Mouse (Mus musculus): ENCODE measurements around the gene Kctd15. TPM values are rescaled to one million over a fixed set of nuclear protein-coding genes. Genes with fewer than 3 reads are reported as not detected.

The Kctd15 gene
- polyA plus RNA-seq, 1 experiment from 2014 or later, result 0.48 TPM

DNA sequence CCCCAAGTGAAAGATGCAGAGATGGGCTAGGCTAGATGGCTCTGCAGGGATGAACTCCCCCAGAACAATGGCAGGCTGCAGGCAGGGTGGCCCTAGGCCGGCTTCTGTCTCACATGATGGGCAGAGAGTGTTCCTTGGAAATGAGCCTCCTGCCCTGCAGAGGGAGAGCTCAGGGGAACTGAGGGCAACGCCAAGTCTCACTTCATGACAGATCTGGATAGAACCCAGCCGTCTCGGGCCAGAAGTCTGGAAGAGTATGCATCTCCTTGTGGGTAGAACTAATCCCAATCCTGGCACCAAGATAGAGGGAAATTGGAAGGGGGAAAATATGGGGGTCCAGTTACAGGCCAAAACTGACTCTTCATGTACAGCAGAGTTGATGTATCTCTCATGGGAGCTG, 36.5 kb upstream of the Kctd15 start:
- 71% methylated on average over 4 of the region's 4 CpGs for WGBS (ENCODE audit: insufficient replicate concordance)
- H3K27me3 ChIP-seq (ENCODE audit: control insufficient read depth, insufficient read depth, low read depth, low read length), result no peaks in the 10 kb centered on the region
- no peaks in the 10 kb centered on the region for H3K36me3 ChIP-seq (ENCODE audit: control insufficient read depth, insufficient read depth)
- ATAC-seq (ENCODE audit: low read depth), result no peak
- no peaks in the 10 kb centered on the region for H3K4me1 ChIP-seq (ENCODE audit: control insufficient read depth, low read depth, low read length)
- no peak overlapping the region for H3K27ac ChIP-seq (ENCODE audit: low read length)
- no peak overlapping the region for H3K4me2 ChIP-seq (ENCODE audit: low read depth, low read length)
- H3K9me3 ChIP-seq (replicated peaks; ENCODE audit: control insufficient read depth, low read length), result no peaks in the 10 kb centered on the region
- H3K4me3 ChIP-seq (ENCODE audit: low read depth, low read length), result no peak overlapping the region
- H3K9ac ChIP-seq (ENCODE audit: low read depth, low read length), result no peak overlapping the region

GRCm38 (mm10) chr7:34690111-34690510, 33.6 kb upstream of the Kctd15 start:
- no peak for ATAC-seq (ENCODE audit: low read depth)
- WGBS (ENCODE audit: insufficient replicate concordance), result 61% methylated on average over 13 of the region's 13 CpGs
- Histone ChIP-seq H3K9ac (ENCODE audit: low read depth, low read length) (no peak overlapping the region), H3K4me2 (ENCODE audit: low read depth, low read length) (no peak overlapping the region), H3K36me3 (ENCODE audit: control insufficient read depth, insufficient read depth) (no peaks in the 10 kb centered on the region), H3K4me3 (ENCODE audit: low read depth, low read length) (no peak overlapping the region), H3K4me1 (ENCODE audit: control insufficient read depth, low read depth, low read length) (no peaks in the 10 kb centered on the region), H3K27ac (ENCODE audit: low read length) (no peak overlapping the region), H3K27me3 (ENCODE audit: control insufficient read depth, insufficient read depth, low read depth, low read length) (no peaks in the 10 kb centered on the region), H3K9me3 (replicated peaks; ENCODE audit: control insufficient read depth, low read length) (no peaks in the 10 kb centered on the region)

- no peak for ATAC-seq (ENCODE audit: low read depth)
- Histone ChIP-seq H3K36me3 (ENCODE audit: control insufficient read depth, insufficient read depth) (no peaks in the 10 kb centered on the region), H3K4me3 (ENCODE audit: low read depth, low read length) (no peak overlapping the region), H3K27me3 (ENCODE audit: control insufficient read depth, insufficient read depth, low read depth, low read length) (no peaks in the 10 kb centered on the region), H3K4me2 (ENCODE audit: low read depth, low read length) (no peak overlapping the region), H3K9ac (ENCODE audit: low read depth, low read length) (no peak overlapping the region), H3K9me3 (replicated peaks; ENCODE audit: control insufficient read depth, low read length) (no peaks in the 10 kb centered on the region), H3K27ac (ENCODE audit: low read length) (no peak overlapping the region), H3K4me1 (ENCODE audit: control insufficient read depth, low read depth, low read length) (no peaks in the 10 kb centered on the region)
- WGBS (ENCODE audit: insufficient replicate concordance), result 32% methylated on average over 6 of the region's 6 CpGs
These were observed 32.5 kb upstream of the Kctd15 start for GRCm38 (mm10) chr7:34689028-34689427.

DNA sequence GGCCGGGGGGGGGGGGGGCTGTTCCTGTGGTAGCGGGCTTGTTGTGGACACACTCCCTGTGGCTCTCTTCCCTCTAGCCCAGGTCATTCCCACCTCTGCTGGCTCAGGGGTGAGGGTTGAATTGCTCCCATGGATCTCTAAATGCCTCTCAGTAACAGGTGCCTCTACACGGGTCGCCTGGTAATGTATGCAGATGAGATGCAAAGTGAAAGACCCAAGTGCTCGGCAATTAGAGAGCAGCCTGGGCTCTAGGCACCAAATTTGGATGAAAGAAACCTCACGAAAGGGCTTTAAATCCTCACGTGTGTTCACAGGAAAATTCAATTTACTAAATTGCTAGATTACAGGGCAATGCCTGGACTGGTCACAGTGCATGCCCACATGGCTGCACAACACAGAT, 29.3 kb upstream of the Kctd15 start:
- Histone ChIP-seq H3K4me3 (ENCODE audit: low read depth, low read length) (no peak overlapping the region), H3K9ac (ENCODE audit: low read depth, low read length) (no peak overlapping the region), H3K27ac (ENCODE audit: low read length) (no peak overlapping the region), H3K4me1 (ENCODE audit: control insufficient read depth, low read depth, low read length) (no peaks in the 10 kb centered on the region), H3K36me3 (ENCODE audit: control insufficient read depth, insufficient read depth) (no peaks in the 10 kb centered on the region), H3K9me3 (replicated peaks; ENCODE audit: control insufficient read depth, low read length) (no peaks in the 10 kb centered on the region), H3K4me2 (ENCODE audit: low read depth, low read length) (no peak overlapping the region), H3K27me3 (ENCODE audit: control insufficient read depth, insufficient read depth, low read depth, low read length) (no peaks in the 10 kb centered on the region)
- WGBS (ENCODE audit: insufficient replicate concordance), result 27% methylated on average over 6 of the region's 7 CpGs
- ATAC-seq (ENCODE audit: low read depth), result no peak

DNA sequence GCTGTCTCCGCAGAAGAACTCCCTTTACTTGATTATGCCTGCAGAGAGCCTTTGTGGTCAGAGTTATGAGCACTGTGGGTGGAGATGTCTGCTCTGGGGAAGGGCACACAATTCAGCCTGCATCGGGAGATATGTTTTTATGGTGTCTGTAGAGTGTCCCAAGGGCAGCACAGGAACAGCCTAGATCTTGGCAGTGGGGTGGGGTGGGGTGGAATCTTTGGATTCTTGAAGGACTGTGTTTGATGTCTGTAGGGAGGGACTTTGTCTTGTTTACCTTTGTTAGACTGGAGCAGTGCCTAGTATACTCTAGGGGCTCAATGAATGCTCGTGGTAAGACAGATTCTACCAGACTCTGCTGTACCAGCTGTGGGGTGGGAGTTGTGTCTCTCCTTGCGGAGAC, 28.6 kb upstream of the Kctd15 start:
- Histone ChIP-seq H3K27me3 (ENCODE audit: control insufficient read depth, insufficient read depth, low read depth, low read length) (no peaks in the 10 kb centered on the region), H3K4me3 (ENCODE audit: low read depth, low read length) (no peak overlapping the region), H3K27ac (ENCODE audit: low read length) (no peak overlapping the region), H3K4me1 (ENCODE audit: control insufficient read depth, low read depth, low read length) (no peaks in the 10 kb centered on the region), H3K9me3 (replicated peaks; ENCODE audit: control insufficient read depth, low read length) (no peaks in the 10 kb centered on the region), H3K4me2 (ENCODE audit: low read depth, low read length) (no peak overlapping the region), H3K9ac (ENCODE audit: low read depth, low read length) (no peak overlapping the region), H3K36me3 (ENCODE audit: control insufficient read depth, insufficient read depth) (no peaks in the 10 kb centered on the region)
- ATAC-seq (ENCODE audit: low read depth), result no peak
- 45% methylated on average over 4 of the region's 4 CpGs for WGBS (ENCODE audit: insufficient replicate concordance)

GRCm38 (mm10) chr7:34680771-34681421, 24.4 kb upstream of the Kctd15 start:
- H3K36me3 ChIP-seq (ENCODE audit: control insufficient read depth, insufficient read depth), result no peaks in the 10 kb centered on the region
- H3K9me3 ChIP-seq (replicated peaks; ENCODE audit: control insufficient read depth, low read length), result no peaks in the 10 kb centered on the region
- no peak overlapping the region for H3K9ac ChIP-seq (ENCODE audit: low read depth, low read length)
- ATAC-seq (ENCODE audit: low read depth), result no peak
- no peak overlapping the region for H3K4me2 ChIP-seq (ENCODE audit: low read depth, low read length)
- no peaks in the 10 kb centered on the region for H3K4me1 ChIP-seq (ENCODE audit: control insufficient read depth, low read depth, low read length)
- no peak overlapping the region for H3K4me3 ChIP-seq (ENCODE audit: low read depth, low read length)
- H3K27ac ChIP-seq (ENCODE audit: low read length), result no peak overlapping the region
- WGBS (ENCODE audit: insufficient replicate concordance), result 58% methylated on average over 15 of the region's 15 CpGs
- H3K27me3 ChIP-seq (ENCODE audit: control insufficient read depth, insufficient read depth, low read depth, low read length), result peaks cover 2% of the 10 kb centered on the region

DNA sequence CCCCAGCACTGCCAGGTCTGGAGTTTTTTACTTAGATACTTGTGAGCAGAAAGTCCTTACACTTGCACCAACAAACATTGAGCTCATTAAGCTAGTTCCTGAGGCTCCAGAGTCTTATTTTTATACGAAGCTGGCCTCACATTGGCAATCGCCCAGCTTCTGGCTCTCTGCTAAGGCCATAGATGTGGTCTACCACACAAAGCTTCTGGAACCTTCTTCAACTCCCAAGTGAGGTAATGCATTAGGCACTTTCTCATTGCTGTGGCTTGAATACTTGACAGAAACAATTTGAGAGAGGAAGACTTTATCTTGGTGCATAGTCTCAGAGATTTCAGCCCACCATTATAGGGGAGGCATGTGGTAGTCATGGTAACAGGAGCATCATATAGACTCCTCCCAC, 23.4 kb upstream of the Kctd15 start:
- H3K9ac ChIP-seq (ENCODE audit: low read depth, low read length), result no peak overlapping the region
- 53% methylated on average over 2 of the region's 2 CpGs for WGBS (ENCODE audit: insufficient replicate concordance)
- no peak overlapping the region for H3K4me3 ChIP-seq (ENCODE audit: low read depth, low read length)
- no peak overlapping the region for H3K4me2 ChIP-seq (ENCODE audit: low read depth, low read length)
- no peaks in the 10 kb centered on the region for H3K4me1 ChIP-seq (ENCODE audit: control insufficient read depth, low read depth, low read length)
- H3K9me3 ChIP-seq (replicated peaks; ENCODE audit: control insufficient read depth, low read length), result no peaks in the 10 kb centered on the region
- no peak for ATAC-seq (ENCODE audit: low read depth)
- H3K27ac ChIP-seq (ENCODE audit: low read length), result no peak overlapping the region
- no peaks in the 10 kb centered on the region for H3K36me3 ChIP-seq (ENCODE audit: control insufficient read depth, insufficient read depth)
- peaks cover 12% of the 10 kb centered on the region for H3K27me3 ChIP-seq (ENCODE audit: control insufficient read depth, insufficient read depth, low read depth, low read length)

DNA sequence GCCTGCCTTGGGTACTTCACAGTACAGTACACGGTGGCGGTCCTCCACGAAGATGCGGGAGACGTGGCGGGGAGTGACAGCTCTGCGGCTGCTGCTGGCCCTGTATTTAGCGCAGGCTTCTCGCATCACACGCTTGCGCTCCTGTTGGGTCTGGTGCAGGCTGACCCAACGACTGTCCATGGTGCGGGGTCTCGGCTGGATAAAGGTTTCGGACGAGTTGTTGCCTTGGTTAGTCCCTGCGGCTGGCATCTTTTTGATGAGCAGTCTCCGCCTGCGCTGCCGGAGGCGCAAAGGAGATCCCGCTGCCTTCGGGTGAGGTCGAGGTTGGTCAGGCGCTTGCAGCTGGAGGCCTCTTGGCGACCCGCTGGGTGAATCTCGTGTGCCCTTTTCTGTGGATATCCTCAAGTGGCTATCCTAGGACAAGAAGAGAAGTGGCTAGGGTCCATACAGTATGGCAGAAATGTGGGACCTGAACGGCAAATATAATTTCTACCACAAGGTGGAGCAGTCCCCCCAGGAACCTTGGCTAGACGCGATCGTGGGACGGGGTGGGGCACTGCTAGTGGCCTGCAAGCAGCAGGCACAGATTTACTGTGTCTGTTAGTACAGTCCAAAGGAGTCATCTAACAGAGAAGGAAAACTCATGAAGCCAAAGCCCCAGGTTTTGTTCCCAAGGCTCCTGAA, 19.4 kb upstream of the Kctd15 start:
- no peaks in the 10 kb centered on the region for H3K36me3 ChIP-seq (ENCODE audit: control insufficient read depth, insufficient read depth)
- no peak overlapping the region for H3K27ac ChIP-seq (ENCODE audit: low read length)
- no peak for ATAC-seq (ENCODE audit: low read depth)
- no peaks in the 10 kb centered on the region for H3K4me1 ChIP-seq (ENCODE audit: control insufficient read depth, low read depth, low read length)
- H3K9ac ChIP-seq (ENCODE audit: low read depth, low read length), result no peak overlapping the region
- WGBS (ENCODE audit: insufficient replicate concordance), result 11% methylated on average over 33 of the region's 33 CpGs
- no peak overlapping the region for H3K4me3 ChIP-seq (ENCODE audit: low read depth, low read length)
- H3K4me2 ChIP-seq (ENCODE audit: low read depth, low read length), result no peak overlapping the region
- peaks cover 15% of the 10 kb centered on the region for H3K27me3 ChIP-seq (ENCODE audit: control insufficient read depth, insufficient read depth, low read depth, low read length)
- no peaks in the 10 kb centered on the region for H3K9me3 ChIP-seq (replicated peaks; ENCODE audit: control insufficient read depth, low read length)

- H3K4me2 ChIP-seq (ENCODE audit: low read depth, low read length), result no peak overlapping the region
- WGBS (ENCODE audit: insufficient replicate concordance), result 15% methylated on average over 42 of the region's 42 CpGs
- no peaks in the 10 kb centered on the region for H3K36me3 ChIP-seq (ENCODE audit: control insufficient read depth, insufficient read depth)
- H3K4me1 ChIP-seq (ENCODE audit: control insufficient read depth, low read depth, low read length), result no peaks in the 10 kb centered on the region
- H3K27me3 ChIP-seq (ENCODE audit: control insufficient read depth, insufficient read depth, low read depth, low read length), result peaks cover 15% of the 10 kb centered on the region
- H3K27ac ChIP-seq (ENCODE audit: low read length), result no peak overlapping the region
- no peaks in the 10 kb centered on the region for H3K9me3 ChIP-seq (replicated peaks; ENCODE audit: control insufficient read depth, low read length)
- no peak for ATAC-seq (ENCODE audit: low read depth)
- no peak overlapping the region for H3K4me3 ChIP-seq (ENCODE audit: low read depth, low read length)
- H3K9ac ChIP-seq (ENCODE audit: low read depth, low read length), result no peak overlapping the region
These were observed 18.7 kb upstream of the Kctd15 start for GRCm38 (mm10) chr7:34675120-34675790.

Measured in liver, embryonic 16.5 days (tissue).